Mouse (Mus musculus): ENCODE results near the gene Elovl1. TPM values are rescaled to one million over a fixed set of nuclear protein-coding genes. Genes with fewer than 3 reads are reported as not detected.

Gene Elovl1
- total and polyA plus RNA-seq, 2 experiments from 2014 or later, result 31.1 to 32.9 TPM

- Histone ChIP-seq H3K4me2 (ENCODE audit: low read depth, low read length) (no peak overlapping the region), H3K36me3 (ENCODE audit: insufficient read depth, low read length) (no peaks in the 10 kb centered on the region), H3K9me3 (ENCODE audit: low read length) (no peaks in the 10 kb centered on the region), H3K27ac (no peak overlapping the region), H3K4me1 (ENCODE audit: insufficient read depth, low read length) (no peaks in the 10 kb centered on the region), H3K4me3 (ENCODE audit: low read length) (no peak overlapping the region), H3K9ac (replicated peaks; ENCODE audit: low read length) (no peak overlapping the region), H3K27me3 (ENCODE audit: insufficient read depth, low read length) (no peaks in the 10 kb centered on the region)
- DNase-seq (ENCODE audit: low spot score) (no peak), ATAC-seq (no peak)
- no peak for TF ChIP-seq CTCF (IDR thresholded peaks at IDR 0.05; ENCODE audit: low read depth)
- 94% methylated on average over 11 of the region's 11 CpGs for WGBS
Measured at GRCm38 (mm10) chr4:118472687-118473086, 44.8 kb downstream of the Elovl1 start.

GRCm38 (mm10) chr4:118476773-118477530 lies 49.1 kb downstream of the Elovl1 start:
- DNase-seq (ENCODE audit: low spot score) (no peak), ATAC-seq (no peak)
- Histone ChIP-seq H3K27ac (no peak overlapping the region), H3K9ac (replicated peaks; ENCODE audit: low read length) (no peak overlapping the region), H3K4me1 (ENCODE audit: insufficient read depth, low read length) (no peaks in the 10 kb centered on the region), H3K4me2 (ENCODE audit: low read depth, low read length) (no peak overlapping the region), H3K36me3 (ENCODE audit: insufficient read depth, low read length) (no peaks in the 10 kb centered on the region), H3K27me3 (ENCODE audit: insufficient read depth, low read length) (no peaks in the 10 kb centered on the region), H3K9me3 (ENCODE audit: low read length) (no peaks in the 10 kb centered on the region), H3K4me3 (ENCODE audit: low read length) (no peak overlapping the region)
- no peak for TF ChIP-seq CTCF (IDR thresholded peaks at IDR 0.05; ENCODE audit: low read depth)
- WGBS, result 44% methylated on average over 15 of the region's 15 CpGs

Other genes with a start within 250 kb of the Elovl1 start
- gene Kdm4a, start 248.1 kb upstream of the Elovl1 start, total RNA-seq (2014; rRNA removed), result 87.1 and 93.7 TPM in 2 replicates
- 32.5 and 33.6 TPM in 2 replicates for gene Kdm4a, start 248.1 kb upstream of the Elovl1 start, polyA plus RNA-seq (2015; fragmentation: Nextera tagmentation; extraction: Ambion mirVana)
- 178 and 196 TPM in 2 replicates for gene Ptprf, start 136.7 kb upstream of the Elovl1 start, total RNA-seq (2014; rRNA removed)
- 39.2 and 44.4 TPM in 2 replicates for gene Ptprf, start 136.7 kb upstream of the Elovl1 start, polyA plus RNA-seq (2015; fragmentation: Nextera tagmentation; extraction: Ambion mirVana)
- gene Szt2, start 18.8 kb upstream of the Elovl1 start, total RNA-seq (2014; rRNA removed), result 22.4 and 23.1 TPM in 2 replicates
- gene Szt2, start 18.8 kb upstream of the Elovl1 start, polyA plus RNA-seq (2015; fragmentation: Nextera tagmentation; extraction: Ambion mirVana), result 4.2 and 5.2 TPM in 2 replicates
- 33.5 and 48.8 TPM in 2 replicates for gene Med8, start 18.8 kb upstream of the Elovl1 start, total RNA-seq (2014; rRNA removed)
- 100 and 102 TPM in 2 replicates for gene Med8, start 18.8 kb upstream of the Elovl1 start, polyA plus RNA-seq (2015; fragmentation: Nextera tagmentation; extraction: Ambion mirVana)
- 38.2 and 40.7 TPM in 2 replicates for gene Cdc20, start 9.3 kb downstream of the Elovl1 start, total RNA-seq (2014; rRNA removed)
- 36.3 and 41.6 TPM in 2 replicates for gene Cdc20, start 9.3 kb downstream of the Elovl1 start, polyA plus RNA-seq (2015; fragmentation: Nextera tagmentation; extraction: Ambion mirVana)
- gene Mpl, start 29.4 kb downstream of the Elovl1 start, total RNA-seq (2014; rRNA removed), result not detected in 2 replicates
- gene Mpl, start 29.4 kb downstream of the Elovl1 start, polyA plus RNA-seq (2015; fragmentation: Nextera tagmentation; extraction: Ambion mirVana), result 0.18 TPM in 1 of 2 replicates, not detected in the other
- 15.9 and 20.2 TPM in 2 replicates for gene Tie1, start 62.0 kb downstream of the Elovl1 start, total RNA-seq (2014; rRNA removed)
- gene Tie1, start 62.0 kb downstream of the Elovl1 start, polyA plus RNA-seq (2015; fragmentation: Nextera tagmentation; extraction: Ambion mirVana), result 10.5 and 11.6 TPM in 2 replicates
- gene 2610528J11Rik, start 98.9 kb downstream of the Elovl1 start, total RNA-seq (2014; rRNA removed), result not detected in 2 replicates
- not detected in 2 replicates for gene 2610528J11Rik, start 98.9 kb downstream of the Elovl1 start, polyA plus RNA-seq (2015; fragmentation: Nextera tagmentation; extraction: Ambion mirVana)
- 0.90 and 4.8 TPM in 2 replicates for gene Tmem125, start 116.0 kb downstream of the Elovl1 start, total RNA-seq (2014; rRNA removed)
- 0.64 and 0.83 TPM in 2 replicates for gene Tmem125, start 116.0 kb downstream of the Elovl1 start, polyA plus RNA-seq (2015; fragmentation: Nextera tagmentation; extraction: Ambion mirVana)
- 0.65 and 1.3 TPM in 2 replicates for gene Cfap57, start 192.7 kb downstream of the Elovl1 start, total RNA-seq (2014; rRNA removed)
- gene Cfap57, start 192.7 kb downstream of the Elovl1 start, polyA plus RNA-seq (2015; fragmentation: Nextera tagmentation; extraction: Ambion mirVana), result 0.70 and 1.2 TPM in 2 replicates
- gene Ebna1bp2, start 192.7 kb downstream of the Elovl1 start, total RNA-seq (2014; rRNA removed), result 31.6 and 40.0 TPM in 2 replicates
- 85.4 and 98.5 TPM in 2 replicates for gene Ebna1bp2, start 192.7 kb downstream of the Elovl1 start, polyA plus RNA-seq (2015; fragmentation: Nextera tagmentation; extraction: Ambion mirVana)
- not detected in 2 replicates for gene Olfr62, start 230.9 kb downstream of the Elovl1 start, total RNA-seq (2014; rRNA removed)
- not detected in 2 replicates for gene Olfr62, start 230.9 kb downstream of the Elovl1 start, polyA plus RNA-seq (2015; fragmentation: Nextera tagmentation; extraction: Ambion mirVana)